Mouse (Mus musculus) hindbrain, postnatal 0 days (tissue): ENCODE results near the gene Mta2. TPM values are rescaled to one million over a fixed set of nuclear protein-coding genes. Genes with fewer than 3 reads are reported as not detected.
A peak's percentile ranks its signal among the peaks of the same experiment; 100 is the strongest.

Source experiments
- ATAC-seq: fragments of 200-750 bp; cut with Nextera tagmentation; 2 replicates; pipeline ENCODE4 v1.8.0; 2017; ENCODE audit warnings: mild to moderate bottlenecking, moderate TSS enrichment, moderate library complexity
- DNase-seq: peaks from one replicate; pipeline ENCODE4 v3.0.0-alpha.2; 2015; ENCODE audit warnings: low spot score
- H3K27ac ChIP-seq: fragments of 300-500 bp; sonication (generic); 2 replicates; pipeline ENCODE4 v1.5.1; 2014; ENCODE audit warnings: mild to moderate bottlenecking
- H3K27me3 ChIP-seq: fragments of 300-500 bp; sonication (generic); 2 replicates; pipeline ENCODE4 v1.6.1; 2014; ENCODE audit warnings: low read length, mixed read lengths; ENCODE audit not compliant: insufficient read depth
- H3K36me3 ChIP-seq: fragments of 300-500 bp; sonication (generic); 2 replicates; pipeline ENCODE4 v1.6.1; 2014; ENCODE audit warnings: low read length, mixed read lengths; ENCODE audit not compliant: insufficient read depth
- H3K4me1 ChIP-seq: fragments of 300-500 bp; sonication (generic); 2 replicates; pipeline ENCODE4 v1.6.1; 2014; ENCODE audit warnings: antibody characterized with exemption, low read length, mixed read lengths; ENCODE audit not compliant: insufficient read depth
- H3K4me2 ChIP-seq: fragments of 300-500 bp; sonication (generic); 2 replicates; pipeline ENCODE4 v1.6.1; 2014; ENCODE audit warnings: low read depth, mild to moderate bottlenecking, low read length, moderate library complexity, mixed read lengths
- H3K4me3 ChIP-seq: fragments of 300-500 bp; sonication (generic); 2 replicates; pipeline ENCODE4 v1.5.1; 2014; ENCODE audit warnings: low read length
- H3K9ac ChIP-seq: fragments of 300-500 bp; sonication (generic); replicated peaks from 2 replicates; pipeline ENCODE4 v1.6.1; 2014; ENCODE audit warnings: mild to moderate bottlenecking, low read length, moderate library complexity, mixed read lengths
- H3K9me3 ChIP-seq: fragments of 300-500 bp; sonication (generic); 2 replicates; pipeline ENCODE4 v1.6.1; 2016; ENCODE audit warnings: low read length, mixed read lengths
- CTCF ChIP-seq: IDR thresholded peaks from 2 replicates; pipeline ENCODE4 v1.5.1; 2016; ENCODE audit warnings: antibody characterized with exemption, control low read depth, low read depth
- WGBS: fragments of 180-500 bp; shearing (Covaris S2); extraction: QIAGEN DNeasy Blood & Tissue Kit; methylation state at CpG from one replicate; pipeline ENCODE4 v1.1.7; 2014; 5-methylcytosine and 5-hydroxymethylcytosine counted together
- polyA plus RNA-seq: library from polyadenylated mRNA; unstranded; fragments of >200 nt; fragmentation: Nextera tagmentation; extraction: Ambion mirVana; gene quantifications from 2 replicates; pipeline ENCODE4 v1.2.1, GENCODE M21; 2015
- total RNA-seq: library from RNA; depleted of rRNA; stranded (reverse); fragments of >200 nt; gene quantifications from 2 replicates; pipeline ENCODE4 v1.2.3, GENCODE M21; 2014

Mta2 gene
- total and polyA plus RNA-seq, 2 experiments from 2014 or later: 71.4 to 75.2 TPM

GRCm38 (mm10) chr19:8950190-8950589, 8.5 kb downstream of the Mta2 start:
- WGBS: 88% methylated on average over 5 of the region's 5 CpGs
- no peak overlapping the region for H3K9ac ChIP-seq
- no peak overlapping the region for H3K4me2 ChIP-seq
- no peak for TF ChIP-seq CTCF
- DNase-seq (no peak), ATAC-seq (no peak)
- H3K27ac ChIP-seq: no peak overlapping the region
- peaks cover 54% of the 10 kb centered on the region for H3K36me3 ChIP-seq
- H3K27me3 ChIP-seq: no peaks in the 10 kb centered on the region
- H3K9me3 ChIP-seq: no peaks in the 10 kb centered on the region
- no peak overlapping the region for H3K4me3 ChIP-seq
- H3K4me1 ChIP-seq: 0 out of 2 replicates have a peak, but pooled peaks cover 13% of the 10 kb centered on the region

- WGBS: 78% methylated on average over 9 of the region's 9 CpGs
- DNase-seq (peak; percentile 27), ATAC-seq (no peak)
- Histone ChIP-seq H3K27ac (peak overlapping the region; percentile 88), H3K9me3 (no peaks in the 10 kb centered on the region), H3K4me1 (0 out of 2 replicates have a peak, but pooled peaks cover 12% of the 10 kb centered on the region), H3K27me3 (no peaks in the 10 kb centered on the region), H3K9ac (no peak overlapping the region; the same call in 1 of the 2 replicates), H3K4me3 (no peak overlapping the region), H3K4me2 (no peak overlapping the region), H3K36me3 (peaks cover 37% of the 10 kb centered on the region)
- TF ChIP-seq CTCF: no peak
Measured at GRCm38 (mm10) chr19:8952241-8952640, 10.6 kb downstream of the Mta2 start.

- peaks cover 29% of the 10 kb centered on the region for H3K36me3 ChIP-seq
- peak; percentile 95 for ATAC-seq
Measured at GRCm38 (mm10) chr19:8953135-8954039, 11.7 kb downstream of the Mta2 start, which contains the start of gene Tut1. Gene Tut1, plus strand, starts transcription at chr19:8953847.

GRCm38 (mm10) chr19:8954171-8954570, 12.5 kb downstream of the Mta2 start:
- no peaks in the 10 kb centered on the region for H3K27me3 ChIP-seq
- H3K27ac ChIP-seq: peak overlapping the region; percentile 88
- 8% methylated on average over 9 of the region's 9 CpGs for WGBS
- ATAC-seq: no peak
- no peaks in the 10 kb centered on the region for H3K9me3 ChIP-seq
- TF ChIP-seq CTCF: no peak
- 0 out of 2 replicates have a peak, but pooled peaks cover 12% of the 10 kb centered on the region for H3K4me1 ChIP-seq
- peak overlapping the region; percentile 89 for H3K4me2 ChIP-seq
- peak overlapping the region; percentile 69 for H3K9ac ChIP-seq
- peak overlapping the region; percentile 67 for H3K4me3 ChIP-seq
- H3K36me3 ChIP-seq: peaks cover 24% of the 10 kb centered on the region
- DNase-seq: no peak

More at GRCm38 (mm10) chr19:8953135-8954039, 11.7 kb downstream of the Mta2 start, which contains the start of gene Tut1:
- Histone ChIP-seq H3K4me2 (peak within 1 kb of the TSS; percentile 89), H3K4me1 (0 out of 2 replicates have a peak, but pooled peaks cover 12% of the 10 kb centered on the region), H3K4me3 (peak within 1 kb of the TSS; percentile 67), H3K9me3 (no peaks in the 10 kb centered on the region), H3K9ac (peak within 1 kb of the TSS; percentile 69), H3K27me3 (no peaks in the 10 kb centered on the region), H3K27ac (peak within 1 kb of the TSS; percentile 88)
- 2% methylated on average over 46 of the region's 46 CpGs for WGBS
- TF ChIP-seq CTCF: peak; percentile 28
- peak; percentile 99 for DNase-seq

GRCm38 (mm10) chr19:8962256-8962655, 20.6 kb downstream of the Mta2 start:
- no peak overlapping the region for H3K4me3 ChIP-seq
- no peak overlapping the region for H3K27ac ChIP-seq
- H3K9me3 ChIP-seq: no peaks in the 10 kb centered on the region
- ATAC-seq (no peak), DNase-seq (no peak)
- no peak overlapping the region for H3K9ac ChIP-seq
- H3K27me3 ChIP-seq: no peaks in the 10 kb centered on the region
- WGBS: 90% methylated on average over 2 of the region's 2 CpGs
- peaks cover 61% of the 10 kb centered on the region for H3K36me3 ChIP-seq
- no peak for TF ChIP-seq CTCF
- peaks cover 3% of the 10 kb centered on the region; the same call in 1 of the 2 replicates for H3K4me1 ChIP-seq
- H3K4me2 ChIP-seq: no peak overlapping the region

GRCm38 (mm10) chr19:8965075-8965474, 23.4 kb downstream of the Mta2 start:
- no peak for ATAC-seq
- 82% methylated on average over 11 of the region's 11 CpGs for WGBS
- Histone ChIP-seq H3K4me1 (peaks cover 6% of the 10 kb centered on the region; the same call in 1 of the 2 replicates), H3K9me3 (no peaks in the 10 kb centered on the region), H3K4me3 (no peak overlapping the region), H3K36me3 (peaks cover 48% of the 10 kb centered on the region), H3K9ac (no peak overlapping the region), H3K27ac (no peak overlapping the region), H3K4me2 (no peak overlapping the region), H3K27me3 (no peaks in the 10 kb centered on the region)
- no peak for TF ChIP-seq CTCF
- no peak for DNase-seq
